Mouse (Mus musculus): ENCODE measurements at regions not wholly inside any gene's neighbourhood (a gene's known extent, or its start where the extent isn't known, plus 50 kb on each side); places are given as distances from the start of the nearest gene placed in this dataset.

- H3K4me3 ChIP-seq (ENCODE audit: low read depth, low read length), result no peak overlapping the region
- H3K9me3 ChIP-seq (replicated peaks), result no peaks in the 10 kb centered on the region
- ATAC-seq (ENCODE audit: extremely low read depth, insufficient number of reproducible peaks, low FRiP score, poor library complexity, severe bottlenecking) (no peak), DNase-seq (ENCODE audit: low spot score) (no peak)
- H3K36me3 ChIP-seq (replicated peaks), result no peaks in the 10 kb centered on the region
- TF ChIP-seq GATA2 (IDR thresholded peaks at IDR 0.05; ENCODE audit: borderline replicate concordance, low read depth, low read length) (no peak), CTCF (IDR thresholded peaks at IDR 0.05; ENCODE audit: low read depth, low read length) (no peak), POLR2AphosphoS5 (IDR thresholded peaks at IDR 0.05; ENCODE audit: insufficient replicate concordance, low read depth, low read length) (no peak), GATA1 (IDR thresholded peaks at IDR 0.05; ENCODE audit: borderline replicate concordance, low read length) (no peak), TAL1 (conservative IDR thresholded peaks at IDR 0.05; ENCODE audit: low read depth, low read length) (no peak)
- peaks cover 3% of the 10 kb centered on the region; the same call in 1 of the 2 replicates for H3K4me1 ChIP-seq (ENCODE audit: insufficient read depth, low read depth, low read length)
- H3K27me3 ChIP-seq (ENCODE audit: insufficient read depth, low read length), result 0 out of 2 replicates have a peak, but pooled peaks cover 1% of the 10 kb centered on the region
These were observed 108.9 kb downstream of the Gm9376 start for GRCm38 (mm10) chr14:118375641-118376040.

GRCm38 (mm10) chr14:118379624-118380023, 112.9 kb downstream of the Gm9376 start:
- no peak for DNase-seq (ENCODE audit: low spot score)
- no peak for ATAC-seq (ENCODE audit: extremely low read depth, insufficient number of reproducible peaks, low FRiP score, poor library complexity, severe bottlenecking)
- no peak for TF ChIP-seq GATA1 (IDR thresholded peaks at IDR 0.05; ENCODE audit: borderline replicate concordance, low read length)
- no peak for TF ChIP-seq CTCF (IDR thresholded peaks at IDR 0.05; ENCODE audit: low read depth, low read length)
- TF ChIP-seq TAL1 (conservative IDR thresholded peaks at IDR 0.05; ENCODE audit: low read depth, low read length), result no peak
- TF ChIP-seq GATA2 (IDR thresholded peaks at IDR 0.05; ENCODE audit: borderline replicate concordance, low read depth, low read length), result no peak
- TF ChIP-seq POLR2AphosphoS5 (IDR thresholded peaks at IDR 0.05; ENCODE audit: insufficient replicate concordance, low read depth, low read length), result no peak
- peaks cover 3% of the 10 kb centered on the region; the same call in 1 of the 2 replicates for H3K4me1 ChIP-seq (ENCODE audit: insufficient read depth, low read depth, low read length)
- no peak overlapping the region for H3K4me3 ChIP-seq (ENCODE audit: low read depth, low read length)
- H3K9me3 ChIP-seq (replicated peaks), result no peaks in the 10 kb centered on the region
- H3K27me3 ChIP-seq (ENCODE audit: insufficient read depth, low read length), result peaks cover 5% of the 10 kb centered on the region; the same call in 1 of the 2 replicates
- H3K36me3 ChIP-seq (replicated peaks), result no peaks in the 10 kb centered on the region

- TF ChIP-seq CTCF (IDR thresholded peaks at IDR 0.05; ENCODE audit: low read depth, low read length) (no peak), GATA2 (IDR thresholded peaks at IDR 0.05; ENCODE audit: borderline replicate concordance, low read depth, low read length) (no peak), POLR2AphosphoS5 (IDR thresholded peaks at IDR 0.05; ENCODE audit: insufficient replicate concordance, low read depth, low read length) (no peak), GATA1 (IDR thresholded peaks at IDR 0.05; ENCODE audit: borderline replicate concordance, low read length) (no peak), TAL1 (conservative IDR thresholded peaks at IDR 0.05; ENCODE audit: low read depth, low read length) (no peak)
- peaks cover 5% of the 10 kb centered on the region; the same call in 1 of the 2 replicates for H3K27me3 ChIP-seq (ENCODE audit: insufficient read depth, low read length)
- ATAC-seq (ENCODE audit: extremely low read depth, insufficient number of reproducible peaks, low FRiP score, poor library complexity, severe bottlenecking), result no peak
- DNase-seq (ENCODE audit: low spot score), result no peak
- H3K4me3 ChIP-seq (ENCODE audit: low read depth, low read length), result no peak overlapping the region
- no peaks in the 10 kb centered on the region for H3K4me1 ChIP-seq (ENCODE audit: insufficient read depth, low read depth, low read length)
- no peaks in the 10 kb centered on the region for H3K9me3 ChIP-seq (replicated peaks)
- no peaks in the 10 kb centered on the region for H3K36me3 ChIP-seq (replicated peaks)
These were observed 118.8 kb downstream of the Gm9376 start for GRCm38 (mm10) chr14:118385529-118385932.

- DNase-seq (ENCODE audit: low spot score) (no peak), ATAC-seq (ENCODE audit: extremely low read depth, insufficient number of reproducible peaks, low FRiP score, poor library complexity, severe bottlenecking) (no peak)
These were observed 121.3 kb downstream of the Gm9376 start for GRCm38 (mm10) chr14:118388061-118388460.

GRCm38 (mm10) chr14:118390790-118391189, 124.0 kb downstream of the Gm9376 start:
- Histone ChIP-seq H3K4me1 (ENCODE audit: insufficient read depth, low read depth, low read length) (no peaks in the 10 kb centered on the region), H3K9me3 (replicated peaks) (no peaks in the 10 kb centered on the region), H3K27me3 (ENCODE audit: insufficient read depth, low read length) (peaks cover 2% of the 10 kb centered on the region; the same call in 1 of the 2 replicates), H3K36me3 (replicated peaks) (no peaks in the 10 kb centered on the region), H3K4me3 (ENCODE audit: low read depth, low read length) (no peak overlapping the region)
- ATAC-seq (ENCODE audit: extremely low read depth, insufficient number of reproducible peaks, low FRiP score, poor library complexity, severe bottlenecking) (no peak; the same call in 1 of the 2 replicates), DNase-seq (ENCODE audit: low spot score) (no peak)
- TF ChIP-seq POLR2AphosphoS5 (IDR thresholded peaks at IDR 0.05; ENCODE audit: insufficient replicate concordance, low read depth, low read length) (no peak), CTCF (IDR thresholded peaks at IDR 0.05; ENCODE audit: low read depth, low read length) (no peak), TAL1 (conservative IDR thresholded peaks at IDR 0.05; ENCODE audit: low read depth, low read length) (no peak)

More at GRCm38 (mm10) chr14:118388061-118388460, 121.3 kb downstream of the Gm9376 start:
- Histone ChIP-seq H3K36me3 (replicated peaks) (no peaks in the 10 kb centered on the region), H3K4me3 (ENCODE audit: low read depth, low read length) (no peak overlapping the region), H3K9me3 (replicated peaks) (no peaks in the 10 kb centered on the region), H3K27me3 (ENCODE audit: insufficient read depth, low read length) (peaks cover 5% of the 10 kb centered on the region; the same call in 1 of the 2 replicates), H3K4me1 (ENCODE audit: insufficient read depth, low read depth, low read length) (no peaks in the 10 kb centered on the region)
- TF ChIP-seq POLR2AphosphoS5 (IDR thresholded peaks at IDR 0.05; ENCODE audit: insufficient replicate concordance, low read depth, low read length) (no peak), GATA2 (IDR thresholded peaks at IDR 0.05; ENCODE audit: borderline replicate concordance, low read depth, low read length) (no peak)

GRCm38 (mm10) chr14:118391561-118391960, 124.8 kb downstream of the Gm9376 start:
- Histone ChIP-seq H3K9me3 (replicated peaks) (no peaks in the 10 kb centered on the region), H3K4me3 (ENCODE audit: low read depth, low read length) (no peak overlapping the region), H3K27me3 (ENCODE audit: insufficient read depth, low read length) (peaks cover 2% of the 10 kb centered on the region; the same call in 1 of the 2 replicates), H3K4me1 (ENCODE audit: insufficient read depth, low read depth, low read length) (no peaks in the 10 kb centered on the region), H3K36me3 (replicated peaks) (no peaks in the 10 kb centered on the region)
- no peak for TF ChIP-seq CTCF (IDR thresholded peaks at IDR 0.05; ENCODE audit: low read depth, low read length)
- no peak for TF ChIP-seq POLR2AphosphoS5 (IDR thresholded peaks at IDR 0.05; ENCODE audit: insufficient replicate concordance, low read depth, low read length)
- TF ChIP-seq TAL1 (conservative IDR thresholded peaks at IDR 0.05; ENCODE audit: low read depth, low read length), result no peak
- DNase-seq (ENCODE audit: low spot score) (no peak), ATAC-seq (ENCODE audit: extremely low read depth, insufficient number of reproducible peaks, low FRiP score, poor library complexity, severe bottlenecking) (no peak)

- no peak for TF ChIP-seq POLR2AphosphoS5 (IDR thresholded peaks at IDR 0.05; ENCODE audit: insufficient replicate concordance, low read depth, low read length)
- no peak for TF ChIP-seq TAL1 (conservative IDR thresholded peaks at IDR 0.05; ENCODE audit: low read depth, low read length)
- TF ChIP-seq CTCF (IDR thresholded peaks at IDR 0.05; ENCODE audit: low read depth, low read length), result no peak
- no peak for TF ChIP-seq GATA2 (IDR thresholded peaks at IDR 0.05; ENCODE audit: borderline replicate concordance, low read depth, low read length)
- TF ChIP-seq GATA1 (IDR thresholded peaks at IDR 0.05; ENCODE audit: borderline replicate concordance, low read length), result no peak
- Histone ChIP-seq H3K27me3 (ENCODE audit: insufficient read depth, low read length) (peaks cover 2% of the 10 kb centered on the region), H3K4me1 (ENCODE audit: insufficient read depth, low read depth, low read length) (no peaks in the 10 kb centered on the region), H3K4me3 (ENCODE audit: low read depth, low read length) (no peak overlapping the region), H3K36me3 (replicated peaks) (no peaks in the 10 kb centered on the region), H3K9me3 (replicated peaks) (no peaks in the 10 kb centered on the region)
- DNase-seq (ENCODE audit: low spot score) (no peak), ATAC-seq (ENCODE audit: extremely low read depth, insufficient number of reproducible peaks, low FRiP score, poor library complexity, severe bottlenecking) (no peak)
These were observed 126.9 kb downstream of the Gm9376 start for GRCm38 (mm10) chr14:118393676-118394075.
